Mouse (Mus musculus): ENCODE measurements at regions not wholly inside any gene's neighbourhood (a gene's known extent, or its start where the extent isn't known, plus 50 kb on each side); places are given as distances from the start of the nearest gene placed in this dataset.

- no peak for TF ChIP-seq POLR2A (IDR thresholded peaks at IDR 0.05; ENCODE audit: borderline replicate concordance, extremely low read depth, low read depth, low read length)
- no peak for TF ChIP-seq CTCF (IDR thresholded peaks at IDR 0.05; ENCODE audit: insufficient read depth, low read length)
Measured at GRCm38 (mm10) chr7:136390066-136390465, 504.3 kb upstream of the Mgmt start.

Data from lung, adult 2 months (tissue).